Mouse (Mus musculus) frontal cortex, postnatal 36 days (tissue): ENCODE data around the gene Hace1.

Source experiments
- DNase-seq, 2 experiments: peaks; one replicate each; pipeline ENCODE4 v3.0.0; 2022; ENCODE audit warnings: low spot score in 2 of 2

The Hace1 gene

DNA sequence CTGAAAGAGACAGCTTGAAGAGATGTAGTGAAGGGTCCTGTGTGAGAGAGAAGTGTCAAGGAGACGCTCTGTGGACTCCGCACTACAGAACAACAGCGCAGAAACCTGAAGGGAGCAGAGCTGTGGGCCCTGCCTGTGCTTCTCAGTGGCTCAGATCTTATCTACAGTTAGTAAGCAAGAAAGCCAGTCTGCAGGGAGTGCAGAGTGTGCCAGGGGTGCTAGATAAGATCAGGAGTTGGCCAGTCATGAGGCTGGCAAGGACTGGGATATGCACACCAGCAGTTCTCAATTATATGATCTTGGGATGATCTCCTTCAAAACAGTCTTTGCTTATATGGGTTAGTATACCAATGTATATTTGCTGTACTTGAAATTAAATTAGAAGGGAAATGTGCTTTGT lies 121.3 kb downstream of the Hace1 start:
- DNase-seq: no peak

- no peak for DNase-seq
Observed at GRCm38 (mm10) chr10:45706849-45707248, 129.2 kb downstream of the Hace1 start.

- no peak for DNase-seq
Observed at GRCm38 (mm10) chr10:45710848-45711247, 133.2 kb downstream of the Hace1 start.

GRCm38 (mm10) chr10:45711348-45711747 lies 133.7 kb downstream of the Hace1 start:
- DNase-seq: no peak
